Mouse (Mus musculus) heart, embryonic 12.5 days (tissue): Measurements from ENCODE around the gene Olfr1406. TPM values are rescaled to one million over a fixed set of nuclear protein-coding genes. Genes with fewer than 3 reads are reported as not detected.
"Not testable (repeated sequence)": the region's sequence is repeated elsewhere in the genome, so short reads cannot be mapped to it uniquely, and the experiment has no call there.

Experiments used
- ATAC-seq: fragments of 200-750 bp; cut with Nextera tagmentation; 2 replicates; pipeline ENCODE4 v1.8.0; 2017; ENCODE audit warnings: moderate TSS enrichment, moderate library complexity; ENCODE audit not compliant: insufficient number of reproducible peaks, low FRiP score
- H3K27ac ChIP-seq: fragments of 300-500 bp; sonication (generic); 2 replicates; pipeline ENCODE4 v1.5.1; 2016; ENCODE audit warnings: mild to moderate bottlenecking, moderate library complexity; ENCODE audit not compliant: poor library complexity, severe bottlenecking
- H3K27me3 ChIP-seq: fragments of 300-500 bp; sonication (generic); replicated peaks from 2 replicates; pipeline ENCODE4 v1.6.1; 2016; ENCODE audit warnings: mild to moderate bottlenecking, moderate library complexity
- H3K36me3 ChIP-seq: fragments of 300-500 bp; sonication (generic); 2 replicates; pipeline ENCODE4 v1.6.1; 2016; ENCODE audit warnings: mild to moderate bottlenecking, moderate library complexity
- H3K4me1 ChIP-seq: fragments of 300-500 bp; sonication (generic); replicated peaks from 2 replicates; pipeline ENCODE4 v1.6.1; 2016; ENCODE audit warnings: mild to moderate bottlenecking
- H3K4me2 ChIP-seq: fragments of 300-500 bp; sonication (generic); 2 replicates; pipeline ENCODE4 v1.6.1; 2016; ENCODE audit warnings: mild to moderate bottlenecking, moderate library complexity
- H3K4me3 ChIP-seq: fragments of 300-500 bp; sonication (generic); 2 replicates; pipeline ENCODE4 v1.5.1; 2016; ENCODE audit warnings: mild to moderate bottlenecking
- H3K9ac ChIP-seq: fragments of 300-500 bp; sonication (generic); 2 replicates; pipeline ENCODE4 v1.6.1; 2016; ENCODE audit warnings: mild to moderate bottlenecking, moderate library complexity
- H3K9me3 ChIP-seq: fragments of 300-500 bp; sonication (generic); replicated peaks from 2 replicates; pipeline ENCODE4 v1.6.1; 2016; ENCODE audit warnings: mild to moderate bottlenecking, moderate library complexity
- WGBS: fragments of 180-500 bp; shearing (Covaris S2); methylation state at CpG from one replicate; pipeline ENCODE4 v1.1.7; 2016; 5-methylcytosine and 5-hydroxymethylcytosine counted together
- polyA plus RNA-seq: library from polyadenylated mRNA; unstranded; fragments of >200 nt; fragmentation: Nextera tagmentation; extraction: Ambion mirVana; gene quantifications from 2 replicates; pipeline ENCODE4 v1.2.1, GENCODE M21; 2016

The Olfr1406 gene
- polyA plus RNA-seq = not detected in 2 replicates

- no peaks in the 10 kb centered on the region for H3K4me1 ChIP-seq
- H3K27ac ChIP-seq = no peak within 1 kb of the TSS
- no peaks in the 10 kb centered on the region for H3K36me3 ChIP-seq
- H3K9me3 ChIP-seq = no peaks in the 10 kb centered on the region
- ATAC-seq = no peak
- no peaks in the 10 kb centered on the region for H3K27me3 ChIP-seq
- H3K9ac ChIP-seq = no peak within 1 kb of the TSS
- no peak within 1 kb of the TSS for H3K4me3 ChIP-seq
- H3K4me2 ChIP-seq = no peak within 1 kb of the TSS
- WGBS = 56% methylated on average over 3 of the region's 3 CpGs
Measured at GRCm38 (mm10) chr1:173190540-173190939, at the start of gene Olfr1406. TSS of gene Olfr1406 (minus strand) at chr1:173190640.

- H3K36me3 ChIP-seq, H3K4me2 ChIP-seq, ATAC-seq, H3K9ac ChIP-seq, H3K9me3 ChIP-seq, H3K27me3 ChIP-seq, H3K4me1 ChIP-seq, H3K27ac ChIP-seq, H3K4me3 ChIP-seq: not testable (repeated sequence)
- WGBS = 76% methylated on average over 1 of the region's 1 CpGs
Measured at GRCm38 (mm10) chr1:173237004-173237403, 46.6 kb upstream of the Olfr1406 start.

DNA sequence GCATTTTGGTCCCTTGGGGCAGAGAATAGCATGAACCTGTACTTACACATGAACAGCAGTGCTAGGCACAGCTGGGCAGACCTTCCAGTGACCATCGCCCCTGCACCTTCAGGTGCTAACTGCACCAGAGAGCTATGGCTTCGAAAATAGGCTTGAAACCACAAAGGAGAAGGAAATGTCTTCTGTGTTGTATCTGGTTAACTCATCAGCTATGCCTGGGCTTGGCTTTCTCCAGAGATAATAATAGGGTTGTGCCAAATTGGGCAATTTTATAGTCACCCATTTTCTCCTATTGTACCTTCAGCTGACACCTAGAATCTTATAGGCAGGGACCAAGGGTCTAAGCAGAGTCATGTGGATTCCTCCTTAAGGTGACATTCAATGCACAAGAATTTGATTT lies 36.6 kb upstream of the Olfr1406 start, which contains the start of gene Fcer1a:
Fcer1a (minus strand) TSS at position 134 of the 400 bp plus-strand sequence.
- H3K4me1 ChIP-seq = no peaks in the 10 kb centered on the region
- whole genome bisulfite sequencing = 72% methylated on average over 2 of the region's 2 CpGs
- H3K4me2 ChIP-seq = no peak within 1 kb of the TSS
- H3K36me3 ChIP-seq = no peaks in the 10 kb centered on the region
- H3K27ac ChIP-seq = no peak within 1 kb of the TSS
- ATAC-seq = no peak
- H3K27me3 ChIP-seq = no peaks in the 10 kb centered on the region
- H3K9ac ChIP-seq = no peak within 1 kb of the TSS
- H3K4me3 ChIP-seq = no peak within 1 kb of the TSS
- no peaks in the 10 kb centered on the region for H3K9me3 ChIP-seq

GRCm38 (mm10) chr1:173216481-173216880 lies 26.0 kb upstream of the Olfr1406 start:
- Histone ChIP-seq H3K36me3 (no peaks in the 10 kb centered on the region), H3K27ac (no peak overlapping the region), H3K9ac (no peak overlapping the region), H3K4me3 (no peak overlapping the region), H3K4me1 (no peaks in the 10 kb centered on the region), H3K27me3 (no peaks in the 10 kb centered on the region), H3K4me2 (no peak overlapping the region), H3K9me3 (no peaks in the 10 kb centered on the region)
- WGBS = 76% methylated on average over 3 of the region's 3 CpGs
- ATAC-seq = no peak

- Histone ChIP-seq H3K4me1 (no peaks in the 10 kb centered on the region), H3K9me3 (no peaks in the 10 kb centered on the region), H3K4me2 (no peak within 1 kb of the TSS), H3K4me3 (no peak within 1 kb of the TSS), H3K27ac (no peak within 1 kb of the TSS), H3K36me3 (no peaks in the 10 kb centered on the region), H3K27me3 (no peaks in the 10 kb centered on the region), H3K9ac (no peak within 1 kb of the TSS)
- no peak for ATAC-seq
- 74% methylated on average over 5 of the region's 5 CpGs for WGBS
Measured at GRCm38 (mm10) chr1:173212092-173212491, 21.7 kb upstream of the Olfr1406 start, which contains the start of gene Olfr1404. TSS of gene Olfr1404 (plus strand) at chr1:173212392.

DNA sequence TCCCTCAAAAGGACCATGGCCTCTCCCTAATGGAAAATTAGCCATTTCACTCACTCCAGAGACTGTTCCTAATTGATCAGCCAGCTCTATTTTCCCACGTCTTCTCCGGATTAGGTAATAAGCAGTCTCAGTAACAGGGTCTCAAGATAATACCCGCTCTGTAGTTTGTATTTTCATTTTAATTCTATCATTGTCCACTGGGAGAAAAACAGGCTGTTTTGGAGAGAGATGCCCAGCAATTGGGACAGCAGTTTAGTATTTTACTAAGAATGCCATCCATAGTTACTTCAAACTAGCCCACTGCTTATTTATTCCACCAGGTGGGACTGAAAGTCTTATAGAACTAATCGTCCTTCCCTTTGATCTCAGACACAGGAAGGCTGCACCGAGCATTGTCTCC lies 7.1 kb upstream of the Olfr1406 start, which contains the start of gene Olfr218:
Olfr218 (plus strand) TSS at position 301 of the 400 bp plus-strand sequence.
- 72% methylated on average over 5 of the region's 5 CpGs for WGBS
- ATAC-seq = no peak
- no peak within 1 kb of the TSS for H3K4me2 ChIP-seq

DNA sequence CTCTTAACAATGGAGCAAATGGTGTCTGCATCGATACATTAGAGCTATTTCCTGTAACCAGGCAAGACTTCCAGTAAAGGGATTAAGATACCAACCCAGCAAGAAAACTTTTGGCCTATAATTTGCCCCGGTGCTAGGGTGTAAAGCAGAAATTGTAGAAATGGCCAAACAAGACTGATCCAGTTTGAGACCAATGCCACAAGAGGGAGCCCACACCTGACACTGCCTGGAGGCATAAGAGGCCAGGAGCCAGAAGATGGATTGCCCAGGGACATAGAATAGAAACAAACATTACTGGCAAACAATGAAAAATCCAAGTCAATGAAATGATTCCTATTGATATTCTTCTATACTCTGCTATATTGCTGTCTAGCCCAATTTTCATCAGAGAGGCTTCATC lies 5.9 kb upstream of the Olfr1406 start:
- H3K4me3 ChIP-seq = no peak overlapping the region
- H3K4me2 ChIP-seq = no peak overlapping the region
- no peaks in the 10 kb centered on the region for H3K27me3 ChIP-seq
- no peak overlapping the region for H3K27ac ChIP-seq
- ATAC-seq = no peak
- H3K4me1 ChIP-seq = no peaks in the 10 kb centered on the region
- no peaks in the 10 kb centered on the region for H3K9me3 ChIP-seq
- no peaks in the 10 kb centered on the region for H3K36me3 ChIP-seq
- 68% methylated on average over 2 of the region's 2 CpGs for WGBS
- H3K9ac ChIP-seq = no peak overlapping the region

More for the DNA sequence above, 7.1 kb upstream of the Olfr1406 start, which contains the start of gene Olfr218:
- Histone ChIP-seq H3K36me3 (no peaks in the 10 kb centered on the region), H3K9ac (no peak within 1 kb of the TSS), H3K9me3 (no peaks in the 10 kb centered on the region), H3K27me3 (no peaks in the 10 kb centered on the region), H3K4me1 (no peaks in the 10 kb centered on the region), H3K4me3 (no peak within 1 kb of the TSS), H3K27ac (no peak within 1 kb of the TSS)

- no peak for ATAC-seq
- no peak overlapping the region for H3K9ac ChIP-seq
- 40% methylated on average over 3 of the region's 3 CpGs for WGBS
- no peaks in the 10 kb centered on the region for H3K4me1 ChIP-seq
- H3K27ac ChIP-seq = no peak overlapping the region
- H3K4me2 ChIP-seq = no peak overlapping the region
- H3K27me3 ChIP-seq = no peaks in the 10 kb centered on the region
- no peaks in the 10 kb centered on the region for H3K9me3 ChIP-seq
- H3K4me3 ChIP-seq = no peak overlapping the region
- no peaks in the 10 kb centered on the region for H3K36me3 ChIP-seq
Measured at GRCm38 (mm10) chr1:173192059-173192458, 1.6 kb upstream of the Olfr1406 start.

GRCm38 (mm10) chr1:173174154-173174842 lies 16.1 kb downstream of the Olfr1406 start:
- no peak for ATAC-seq
- H3K9ac ChIP-seq = no peak overlapping the region
- H3K4me3 ChIP-seq = no peak overlapping the region
- H3K36me3 ChIP-seq = no peaks in the 10 kb centered on the region
- H3K27me3 ChIP-seq = no peaks in the 10 kb centered on the region
- H3K4me2 ChIP-seq = no peak overlapping the region
- H3K9me3 ChIP-seq = 0 out of 2 replicates have a peak, but pooled peaks cover 3% of the 10 kb centered on the region
- H3K4me1 ChIP-seq = no peaks in the 10 kb centered on the region
- no peak overlapping the region for H3K27ac ChIP-seq

- Histone ChIP-seq H3K4me3 (no peak within 1 kb of the TSS), H3K9me3 (no peaks in the 10 kb centered on the region), H3K4me2 (no peak within 1 kb of the TSS), H3K9ac (no peak within 1 kb of the TSS), H3K36me3 (no peaks in the 10 kb centered on the region), H3K27me3 (no peaks in the 10 kb centered on the region), H3K27ac (no peak within 1 kb of the TSS), H3K4me1 (no peaks in the 10 kb centered on the region)
- no peak for ATAC-seq
- WGBS = 62% methylated on average over 2 of the region's 2 CpGs
Measured at GRCm38 (mm10) chr1:173137274-173137673, 53.2 kb downstream of the Olfr1406 start, which contains the start of gene Olfr1408. TSS of gene Olfr1408 (minus strand) at chr1:173137374.
